Mouse (Mus musculus) spleen, adult 2 months (tissue): ENCODE results near the gene Cxcl5.
"Not testable (repeated sequence)": the region's sequence is repeated elsewhere in the genome, so short reads cannot be mapped to it uniquely, and the experiment has no call there.

Experiments
- CTCF ChIP-seq: fragments of 200-500 bp; IDR thresholded peaks from 2 replicates; pipeline ENCODE4 v1.5.1; 2011; ENCODE audit warnings: mild to moderate bottlenecking, inconsistent platforms; ENCODE audit not compliant: insufficient read depth, insufficient read length, insufficient replicate concordance; ENCODE audit errors: extremely low read depth
- POLR2A ChIP-seq: fragments of 200-500 bp; IDR thresholded peaks from 2 replicates; pipeline ENCODE4 v1.6.1; 2011; ENCODE audit warnings: low read depth, low read length, inconsistent platforms

DNA sequence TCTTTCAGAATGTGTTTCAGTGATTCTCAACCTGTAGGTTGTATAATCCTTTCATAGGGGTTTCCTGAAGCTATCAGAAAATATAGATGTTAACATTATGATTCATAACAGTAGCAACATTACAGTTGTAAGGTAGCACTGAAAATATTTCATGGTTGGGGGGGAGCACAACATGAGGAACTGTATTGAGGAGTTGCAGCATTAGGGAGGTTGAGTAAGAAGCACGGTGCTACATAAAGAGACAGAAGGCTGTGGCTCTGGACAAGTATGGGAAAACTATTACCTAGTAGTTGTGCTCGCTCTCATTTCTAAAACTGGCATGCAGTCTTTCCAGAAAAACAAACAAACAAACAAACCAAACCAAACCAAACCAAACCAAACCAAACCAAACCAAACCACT lies 36.2 kb downstream of the Cxcl5 start:
- not testable (repeated sequence) for TF ChIP-seq CTCF, POLR2A
